Mouse (Mus musculus): ENCODE measurements around the gene Olfr918.

The Olfr918 gene

GRCm38 (mm10) chr9:38674501-38674900 is at the start of gene Olfr918:
Olfr918 (minus strand) TSS chr9:38674601.
- DNase-seq (ENCODE audit: low read depth, low spot score) = no peak

DNA sequence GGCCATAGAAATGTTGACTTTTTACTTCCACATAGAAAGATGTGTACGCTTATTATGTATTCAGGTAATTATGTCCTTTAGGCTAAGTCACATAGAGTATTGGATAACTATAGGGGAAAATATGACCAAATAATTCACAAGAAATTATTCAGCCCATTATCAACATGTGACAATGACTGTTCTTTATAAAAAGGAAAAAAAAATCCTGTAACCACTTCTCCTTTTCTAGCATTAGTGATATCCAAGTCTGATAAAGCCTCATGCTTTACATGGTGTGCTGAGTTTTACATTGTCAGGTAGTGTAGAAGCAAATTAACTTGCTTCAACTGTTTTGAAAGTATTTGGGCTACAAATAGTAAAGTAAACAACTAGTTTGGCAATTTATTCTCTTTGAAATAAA is 49.6 kb upstream of the Olfr918 start:
- DNase-seq (ENCODE audit: low read depth, low spot score) = no peak

DNA sequence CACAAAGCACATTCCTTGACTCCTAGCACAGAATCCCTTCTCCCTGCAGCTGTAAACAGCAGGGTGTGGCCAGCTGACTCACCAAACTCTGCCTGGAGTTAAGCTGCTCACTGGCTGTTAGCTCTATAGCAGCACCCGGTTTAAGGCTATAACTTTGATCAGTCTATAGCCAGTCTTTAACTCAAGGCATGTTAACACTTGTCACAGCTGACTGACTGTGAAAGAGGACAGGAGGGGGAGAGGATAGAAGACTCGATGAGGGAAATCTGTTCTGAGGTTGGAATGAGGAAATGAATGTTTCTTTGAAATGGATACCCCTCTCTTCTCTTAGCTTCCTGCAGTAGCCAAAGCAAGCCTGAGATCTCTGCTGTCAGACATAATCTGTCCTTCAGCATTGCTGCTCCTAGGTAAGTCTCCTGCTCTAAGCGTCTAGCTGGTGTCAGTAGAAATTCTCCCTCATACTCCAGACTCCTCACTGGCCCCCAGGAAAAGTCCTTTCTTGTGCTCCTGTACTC is 44.6 kb upstream of the Olfr918 start:
- peak; percentile 33 for DNase-seq (ENCODE audit: low read depth, low spot score)

DNA sequence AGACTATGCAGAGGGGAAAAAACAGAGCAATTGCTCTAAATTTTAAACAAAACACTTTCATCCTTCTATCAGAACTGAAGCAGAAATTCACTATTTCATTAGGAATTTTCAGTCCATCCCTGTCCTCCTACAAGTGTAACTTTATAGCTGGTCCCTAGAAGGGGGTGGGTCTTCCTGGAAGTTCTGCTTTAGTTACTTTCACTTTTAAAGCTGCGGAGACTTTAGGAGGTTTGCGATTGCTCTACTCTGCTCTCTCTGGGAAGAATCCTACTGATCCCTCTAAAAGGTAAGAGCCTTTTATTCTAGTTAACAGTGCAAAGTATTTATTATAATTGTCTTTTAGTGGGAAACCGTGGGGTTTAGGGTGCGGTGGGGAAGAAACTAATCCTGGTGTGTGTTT is 43.7 kb upstream of the Olfr918 start, which contains the start of gene Vwa5a:
Gene Vwa5a (plus strand): TSS at position 167 of the 400 bp plus-strand sequence.
- DNase-seq (ENCODE audit: low read depth, low spot score) = peak; percentile 49

GRCm38 (mm10) chr9:38672887-38673286 is 1.5 kb downstream of the Olfr918 start:
- no peak for DNase-seq (ENCODE audit: low read depth, low spot score)

DNA sequence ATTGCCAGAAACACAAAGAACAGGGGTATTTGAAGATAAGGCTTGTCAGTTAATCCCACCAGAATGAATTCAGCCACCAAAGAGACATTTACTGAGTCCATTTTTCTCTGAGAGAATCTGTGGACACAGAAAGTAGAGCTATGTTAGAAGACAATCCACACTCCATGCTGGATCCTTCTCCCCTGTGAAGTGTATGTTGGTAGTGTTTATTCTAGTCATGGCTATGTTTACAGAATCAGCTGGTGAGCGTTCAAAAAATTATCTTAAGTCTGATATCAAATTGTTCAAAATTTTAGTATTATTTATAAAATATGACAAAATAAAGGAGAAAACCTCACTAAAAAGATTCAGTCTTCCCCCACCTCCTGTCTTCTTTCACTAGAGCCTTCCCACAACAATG is 8.7 kb downstream of the Olfr918 start, which contains the start of gene Olfr917:
Gene Olfr917 (minus strand): TSS at position 101 of the 400 bp plus-strand sequence.
- DNase-seq (ENCODE audit: low read depth, low spot score) = no peak

DNA sequence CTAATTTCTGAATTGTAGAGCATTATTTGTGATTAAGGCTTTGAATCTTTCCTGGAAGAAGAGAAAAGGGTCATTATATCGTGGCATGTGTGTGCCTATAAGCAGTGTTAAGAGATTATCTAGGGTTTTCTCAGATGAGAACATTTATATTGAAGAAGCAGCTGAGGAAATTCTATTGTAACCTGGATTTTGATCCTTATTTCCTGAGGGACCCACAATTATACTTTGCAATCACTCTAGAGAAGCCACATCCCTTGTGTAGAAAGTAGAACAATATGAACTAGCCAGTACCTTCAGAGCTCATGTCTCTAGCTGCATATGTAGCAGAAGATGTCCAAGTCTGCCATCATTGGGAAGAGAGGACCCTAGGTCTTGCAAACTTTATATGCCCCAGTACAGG is 14.6 kb downstream of the Olfr918 start, which contains the start of gene Olfr916:
Gene Olfr916 (minus strand): TSS at position 101 of the 400 bp plus-strand sequence.
- DNase-seq (ENCODE audit: low read depth, low spot score) = no peak

GRCm38 (mm10) chr9:38632406-38632805 is 42.0 kb downstream of the Olfr918 start:
- peak; percentile 56 for DNase-seq (ENCODE audit: low read depth, low spot score)
